Mouse (Mus musculus) brain, adult 2 months (tissue): Measurements from ENCODE around the gene Cacnb4.

Source experiments
- DNase-seq: peaks from one replicate; pipeline ENCODE4 v3.0.0; 2011; ENCODE audit warnings: low read depth, low spot score

Gene Cacnb4

GRCm38 (mm10) chr2:52570171-52570570, 106.5 kb downstream of the Cacnb4 start:
- no peak for DNase-seq

GRCm38 (mm10) chr2:52568131-52568530, 108.5 kb downstream of the Cacnb4 start:
- DNase-seq: no peak

GRCm38 (mm10) chr2:52567421-52567820, 109.2 kb downstream of the Cacnb4 start:
- DNase-seq: no peak

DNA sequence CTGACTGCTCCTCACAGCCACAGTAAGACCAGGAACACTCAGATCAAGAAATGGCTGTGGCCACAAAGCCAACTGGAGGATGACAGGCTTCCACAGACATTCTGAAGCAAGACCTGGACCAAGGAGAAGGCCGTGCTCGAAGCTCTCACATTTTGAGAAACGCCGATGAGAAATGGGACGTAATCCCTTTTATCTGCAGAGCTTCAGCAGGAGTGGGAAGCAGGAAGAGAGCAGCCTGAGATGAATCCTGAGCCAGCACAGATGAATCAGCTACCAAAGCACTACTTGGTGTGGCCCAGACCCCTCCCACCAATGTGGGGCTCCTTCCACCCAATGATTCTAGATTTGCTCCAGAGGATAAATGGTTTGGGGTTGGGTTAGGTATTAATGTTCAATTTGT, 113.4 kb downstream of the Cacnb4 start:
- peak; percentile 53 for DNase-seq

GRCm38 (mm10) chr2:52562356-52562755, 114.3 kb downstream of the Cacnb4 start:
- peak; percentile 97 for DNase-seq

DNA sequence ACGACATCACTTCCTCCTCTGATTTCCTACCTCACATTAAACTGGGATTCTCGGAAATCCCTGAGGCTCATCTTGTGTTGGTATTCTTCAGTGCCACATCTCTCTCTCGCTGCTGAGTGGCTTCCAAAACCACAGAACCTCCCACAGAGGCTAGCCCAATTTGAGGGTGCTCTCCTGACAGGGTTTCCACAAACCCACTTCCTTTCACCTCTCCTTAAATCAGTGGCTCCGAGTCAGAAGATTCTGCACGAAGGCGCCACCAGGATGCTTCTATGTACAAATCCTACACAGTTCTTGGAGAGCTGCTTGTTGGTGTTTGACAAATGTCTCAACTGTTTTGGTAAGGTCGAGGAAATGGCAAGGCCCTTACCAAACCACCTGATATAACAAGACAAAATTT, 115.5 kb downstream of the Cacnb4 start:
- DNase-seq: no peak

GRCm38 (mm10) chr2:52560266-52560665, 116.4 kb downstream of the Cacnb4 start:
- DNase-seq: no peak

GRCm38 (mm10) chr2:52558411-52558810, 118.2 kb downstream of the Cacnb4 start:
- peak; percentile 98 for DNase-seq

DNA sequence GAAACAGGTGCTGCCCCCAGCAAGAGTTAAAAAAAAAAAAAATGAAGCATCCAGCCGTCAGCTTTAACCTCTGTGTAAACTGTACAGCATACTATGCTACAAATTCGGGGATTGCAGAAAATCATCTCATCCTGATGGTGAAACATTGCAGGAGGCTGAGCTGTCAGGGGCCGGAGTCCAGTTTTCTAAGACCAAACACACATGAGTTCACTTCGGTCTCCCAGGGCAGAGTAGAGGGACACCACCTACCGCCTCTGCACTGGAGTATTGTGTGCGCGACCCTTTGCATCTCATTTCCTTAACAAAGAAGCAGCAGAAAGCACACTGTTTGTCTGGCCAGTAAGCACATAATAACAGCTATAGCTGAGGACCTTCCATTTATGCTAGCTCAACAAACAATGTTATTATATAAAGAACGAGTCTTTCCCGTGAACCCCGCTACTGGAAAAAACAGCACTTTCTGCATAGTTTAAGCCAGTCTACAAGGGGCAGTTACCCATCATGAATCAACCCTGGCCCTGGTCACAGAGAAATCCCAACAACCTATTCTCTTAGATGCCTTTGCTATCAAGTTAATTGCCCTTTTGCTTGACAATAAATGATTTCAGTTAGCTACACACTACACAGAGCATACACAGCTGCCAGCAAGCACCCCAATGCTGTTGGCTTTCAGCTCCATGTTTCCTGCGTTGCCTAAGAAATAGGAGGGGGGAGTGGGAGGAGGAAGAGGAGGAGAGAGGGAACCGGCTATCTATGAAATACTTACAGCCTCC, 118.9 kb downstream of the Cacnb4 start:
- peak; percentile 84 for DNase-seq

DNA sequence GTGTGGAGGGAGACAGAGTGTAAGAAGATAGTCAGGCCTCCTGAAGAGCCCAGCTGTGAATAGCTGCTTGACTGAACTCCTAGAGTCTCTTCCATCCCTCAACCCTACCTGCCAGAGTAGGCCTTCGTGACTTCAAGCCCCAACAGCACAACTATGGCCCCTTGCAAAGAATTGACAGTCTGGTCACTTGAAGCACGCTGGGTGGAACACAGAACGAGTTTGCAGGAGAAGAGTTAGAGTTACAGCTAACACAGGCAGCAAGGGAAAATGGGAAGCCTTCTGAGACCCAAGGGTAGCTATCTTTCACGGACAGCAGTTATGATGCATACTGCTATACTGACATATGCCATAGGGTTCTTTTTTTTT, 119.7 kb downstream of the Cacnb4 start:
- peak; percentile 55 for DNase-seq

GRCm38 (mm10) chr2:52556298-52556960, 120.2 kb downstream of the Cacnb4 start:
- peak; percentile 63 for DNase-seq

- no peak for DNase-seq
Observed at GRCm38 (mm10) chr2:52548401-52548800, 128.2 kb downstream of the Cacnb4 start.

- DNase-seq: peak; percentile 35
Observed at GRCm38 (mm10) chr2:52547331-52547730, 129.3 kb downstream of the Cacnb4 start.

- no peak for DNase-seq
Observed at GRCm38 (mm10) chr2:52544527-52544926, 132.1 kb downstream of the Cacnb4 start.

DNA sequence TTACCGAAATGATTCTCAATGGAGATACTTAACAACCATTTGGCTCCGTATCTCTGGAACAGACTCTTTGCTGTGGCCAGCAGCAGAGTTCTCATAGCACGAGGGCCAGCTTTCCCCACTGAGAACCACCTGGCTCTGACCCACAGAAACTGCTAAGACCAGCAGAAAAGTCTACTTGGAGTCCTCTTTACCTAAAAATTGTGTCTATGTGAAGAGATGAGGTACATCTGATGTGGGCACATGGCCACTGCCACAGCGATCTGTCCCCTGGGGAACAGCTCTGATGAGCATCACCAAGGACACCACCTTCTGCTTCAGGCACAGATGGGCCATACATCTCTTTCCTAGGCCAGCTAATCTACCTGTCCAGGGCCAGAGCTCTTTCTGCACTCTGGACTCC, 135.6 kb downstream of the Cacnb4 start:
- peak; percentile 92 for DNase-seq

- DNase-seq: no peak
Observed at GRCm38 (mm10) chr2:52539318-52539717, 137.3 kb downstream of the Cacnb4 start.

- peak; percentile 95 for DNase-seq
Observed at GRCm38 (mm10) chr2:52537645-52538044, 139.0 kb downstream of the Cacnb4 start.

DNA sequence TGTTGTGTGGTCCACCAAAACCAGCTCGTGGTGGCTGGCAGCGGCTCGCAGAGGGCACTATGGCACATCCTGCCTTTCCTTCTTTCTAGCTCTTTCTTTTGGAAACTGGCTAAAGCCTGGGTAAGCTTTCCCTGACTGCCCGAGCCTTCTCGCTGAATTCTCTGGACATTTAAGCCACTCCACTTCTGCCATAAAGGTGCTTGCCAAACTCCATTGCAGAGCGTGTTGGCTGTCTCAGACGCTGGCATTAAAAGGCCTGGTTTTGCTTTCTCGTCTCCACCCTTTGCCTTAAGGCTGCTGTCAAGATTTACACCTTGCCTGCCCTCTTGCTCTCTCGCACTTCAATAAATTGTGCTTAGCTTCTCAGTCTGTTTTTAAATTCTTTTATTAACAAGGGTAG, 139.5 kb downstream of the Cacnb4 start:
- DNase-seq: peak; percentile 48

- no peak for DNase-seq
Observed at GRCm38 (mm10) chr2:52536511-52536910, 140.1 kb downstream of the Cacnb4 start.

DNA sequence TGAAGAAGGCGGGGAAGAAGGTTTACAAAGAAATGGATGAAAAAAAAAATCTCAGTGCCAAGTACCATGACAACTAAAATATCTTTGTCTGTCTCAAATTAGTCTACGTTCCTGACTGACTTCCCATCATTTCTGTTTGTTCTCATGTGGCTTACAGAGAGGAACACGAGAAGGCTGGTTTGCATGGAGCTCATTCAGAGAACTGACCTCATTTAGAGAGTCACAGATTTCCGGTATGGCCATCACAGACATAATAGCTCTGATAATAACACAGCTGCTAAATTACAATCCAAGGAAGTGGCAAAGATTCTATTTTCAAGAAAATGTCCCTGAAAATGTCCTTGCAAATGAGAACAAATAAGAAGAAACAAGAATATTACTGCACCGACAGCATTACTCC, 142.9 kb downstream of the Cacnb4 start:
- DNase-seq: peak; percentile 60

GRCm38 (mm10) chr2:52530521-52530920, 146.1 kb downstream of the Cacnb4 start:
- no peak for DNase-seq

- no peak for DNase-seq
Observed at GRCm38 (mm10) chr2:52529245-52529644, 147.4 kb downstream of the Cacnb4 start.

DNA sequence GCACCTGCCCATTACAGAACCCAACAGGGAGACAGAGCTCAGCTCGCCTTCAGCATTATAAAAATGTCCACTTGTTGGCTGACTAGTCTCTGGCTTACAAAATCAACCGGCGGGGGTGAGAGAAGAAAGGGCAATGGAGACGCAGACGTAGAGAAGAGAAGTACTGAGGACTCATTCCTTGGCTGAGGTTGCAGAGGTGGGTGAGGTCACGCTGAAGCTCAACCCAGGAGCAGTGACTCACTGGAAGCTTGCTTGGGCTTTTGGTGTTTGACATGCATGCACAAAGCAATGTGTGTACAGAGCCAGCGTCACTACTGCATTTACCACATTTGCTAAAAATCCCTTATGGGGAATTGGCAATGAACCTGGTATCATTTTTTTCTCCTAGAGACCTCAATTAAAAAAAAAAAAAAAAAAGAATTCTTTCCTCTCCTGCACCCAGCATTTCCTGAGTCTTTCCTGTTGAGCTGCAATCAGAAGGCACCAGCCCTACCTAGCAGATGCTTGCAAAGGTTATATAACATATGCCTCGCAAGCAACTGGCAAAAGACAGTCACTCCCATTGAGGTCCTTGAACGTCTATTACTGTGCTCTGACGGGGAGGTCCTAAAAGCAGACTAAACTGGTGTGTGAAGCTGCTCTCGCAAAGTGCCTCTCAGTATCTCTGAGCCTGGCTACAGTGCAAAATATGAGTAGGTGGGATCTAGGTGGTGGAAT, 150.6 kb downstream of the Cacnb4 start:
- DNase-seq: peak; percentile 84
